Comparison of ENCODE assay signal across 24 mouse cellular contexts in genomic region chr12:36766167-36766566, GRCm38 (mm10).
A peak's percentile ranks its signal among the peaks of the same experiment; 100 is the strongest.
DNase-seq lines count a peak whose midpoint lies in the region; ATAC-seq and TF ChIP-seq lines count a peak whose summit lies in the region.
"Had no signal": no experiment of that assay in that cellular context is flagged by ENCODE, and none has a peak within 500 bp of the region (broad histone marks: within the 10 kb centered on the region; RNA-seq: fewer than 3 reads in every experiment).

No protein-coding gene starts in this region.

- no peak overlapping the region for H3K9ac ChIP-seq in lung, embryonic 15.5 days
- H3K9ac ChIP-seq in lung, postnatal 0 days (replicated peaks; ENCODE audit: low read depth), result no peak overlapping the region
- H3K9ac ChIP-seq: embryonic facial prominence, embryonic 12.5 days; forebrain, embryonic 13.5 days; forebrain, embryonic 15.5 days had no signal

- no peak for TF ChIP-seq EP300 in lung, postnatal 0 days (IDR thresholded peaks at IDR 0.05)

- no peaks in the 10 kb centered on the region for H3K36me3 ChIP-seq in lung, embryonic 15.5 days
- no peaks in the 10 kb centered on the region for H3K36me3 ChIP-seq in lung, postnatal 0 days (ENCODE audit: insufficient read depth, low read length)
- H3K36me3 ChIP-seq: embryonic facial prominence, embryonic 10.5 days; embryonic facial prominence, embryonic 12.5 days; forebrain, embryonic 15.5 days; G1E had no signal

- no peaks in the 10 kb centered on the region for H3K27me3 ChIP-seq in lung, embryonic 15.5 days
- H3K27me3 ChIP-seq in lung, postnatal 0 days (replicated peaks; ENCODE audit: insufficient read depth, low read length), result no peaks in the 10 kb centered on the region
- H3K27me3 ChIP-seq: CH12.LX; embryonic facial prominence, embryonic 12.5 days; forebrain, embryonic 13.5 days; forebrain, embryonic 15.5 days had no signal

- no peaks in the 10 kb centered on the region for H3K9me3 ChIP-seq in lung, embryonic 15.5 days
- no peaks in the 10 kb centered on the region for H3K9me3 ChIP-seq in lung, postnatal 0 days (ENCODE audit: low read length)
- H3K9me3 ChIP-seq: embryonic facial prominence, embryonic 10.5 days; embryonic facial prominence, embryonic 12.5 days; forebrain, embryonic 13.5 days; forebrain, embryonic 15.5 days; G1E had no signal

- H3K27ac ChIP-seq in layer of hippocampus, adult 2 months, result peak overlapping the region; percentile 61; the same call in 1 of the 2 replicates
- peak overlapping the region; percentile 55; the same call in 1 of the 2 replicates for H3K27ac ChIP-seq in lung, embryonic 15.5 days
- no peak overlapping the region for H3K27ac ChIP-seq in lung, postnatal 0 days (ENCODE audit: low read length)
- H3K27ac ChIP-seq: embryonic facial prominence, embryonic 10.5 days; embryonic facial prominence, embryonic 12.5 days; forebrain, embryonic 13.5 days; forebrain, embryonic 15.5 days had no signal

- ATAC-seq in lung, embryonic 15.5 days (ENCODE audit: borderline replicate concordance, extremely low read depth, low FRiP score, low TSS enrichment), result peak; percentile 85; the same call in 1 of the 2 replicates
- ATAC-seq in lung, postnatal 0 days, result no peak
- ATAC-seq: activated CD4-positive, CD25-positive, alpha-beta regulatory T cell, adult 4 months; CD4-positive, CD25-positive, alpha-beta regulatory T cell, adult 4 months; forebrain, embryonic 13.5 days; forebrain, embryonic 15.5 days; Patski had no signal

- no peak for TF ChIP-seq POLR2A in lung, adult 2 months (IDR thresholded peaks at IDR 0.05; ENCODE audit: borderline replicate concordance, extremely low read depth, low read depth, low read length)

- DNase-seq in layer of hippocampus, adult 2 months (ENCODE audit: low spot score in 2 of 2), result no peak
- no peak for DNase-seq in layer of hippocampus, adult 9-10 months (ENCODE audit: low spot score)
- DNase-seq in lung, adult 18-20 months, result no peak
- DNase-seq in lung, postnatal 0 days (ENCODE audit: low spot score), result peak; percentile 41
- no peak for DNase-seq in lung, adult 2 months
- DNase-seq: adrenal gland, adult 8-10 months; adrenal gland, postnatal 14 days; adrenal gland, postnatal 36 days; B cell, adult 2 months; cerebellum, adult 11-12 months; cerebellum, adult 2 months; cerebellum, adult 9-10 months; cerebellum, postnatal 10 days; cerebellum, postnatal 25 days had no signal

- TF ChIP-seq CTCF in layer of hippocampus, adult 2 months (conservative IDR thresholded peaks at IDR 0.05), result no peak
- no peak for TF ChIP-seq CTCF in lung, postnatal 0 days (IDR thresholded peaks at IDR 0.05)
- no peak for TF ChIP-seq CTCF in lung, adult 2 months (IDR thresholded peaks at IDR 0.05; ENCODE audit: insufficient read depth, low read length)

- WGBS in lung, embryonic 15.5 days, result 13% methylated on average over 1 of the region's 1 CpGs
- 9% methylated on average over 1 of the region's 1 CpGs for WGBS in lung, postnatal 0 days
- 21% methylated on average over 1 of the region's 1 CpGs for WGBS in lung, adult 2 months

- H3K4me1 ChIP-seq in lung, embryonic 15.5 days, result no peaks in the 10 kb centered on the region
- no peaks in the 10 kb centered on the region for H3K4me1 ChIP-seq in lung, postnatal 0 days (ENCODE audit: insufficient read depth, low read depth, low read length)
- H3K4me1 ChIP-seq in lung, adult 2 months (ENCODE audit: control insufficient read depth, insufficient read depth, low read length), result no peaks in the 10 kb centered on the region
- H3K4me1 ChIP-seq: embryonic facial prominence, embryonic 10.5 days; embryonic facial prominence, embryonic 12.5 days; forebrain, embryonic 13.5 days had no signal

- H3K4me2 ChIP-seq in lung, embryonic 15.5 days, result no peak overlapping the region
- H3K4me2 ChIP-seq in lung, postnatal 0 days (replicated peaks; ENCODE audit: low read depth, low read length), result no peak overlapping the region
- H3K4me2 ChIP-seq: embryonic facial prominence, embryonic 12.5 days; forebrain, embryonic 13.5 days; forebrain, embryonic 15.5 days had no signal

- H3K4me3 ChIP-seq in layer of hippocampus, adult 2 months, result no peak overlapping the region
- H3K4me3 ChIP-seq in lung, embryonic 15.5 days, result no peak overlapping the region
- no peak overlapping the region for H3K4me3 ChIP-seq in lung, postnatal 0 days (ENCODE audit: low read depth, low read length)
- no peak overlapping the region for H3K4me3 ChIP-seq in lung, adult 2 months (replicated peaks; ENCODE audit: extremely low read depth, low read depth, low read length)
- H3K4me3 ChIP-seq: embryonic facial prominence, embryonic 10.5 days; embryonic facial prominence, embryonic 12.5 days; forebrain, embryonic 13.5 days; forebrain, embryonic 15.5 days had no signal
